Mouse (Mus musculus) liver, embryonic 11.5 days (tissue): ENCODE data around the gene Zfp668. TPM values are rescaled to one million over a fixed set of nuclear protein-coding genes. Genes with fewer than 3 reads are reported as not detected.

Source experiments
- ATAC-seq: fragments of 200-750 bp; cut with Nextera tagmentation; replicated peaks from 2 replicates; pipeline ENCODE4 v1.8.0; 2017; ENCODE audit warnings: moderate number of reproducible peaks, mild to moderate bottlenecking, moderate TSS enrichment, moderate library complexity; ENCODE audit not compliant: low FRiP score
- DNase-seq: peaks from one replicate; pipeline ENCODE4 v3.0.0-alpha.2; 2017; ENCODE audit warnings: low spot score
- H3K27ac ChIP-seq: fragments of 300-500 bp; sonication (generic); 2 replicates; pipeline ENCODE4 v1.5.1; 2014; ENCODE audit warnings: mild to moderate bottlenecking, low read depth, low read length, control low read depth
- H3K27me3 ChIP-seq: fragments of 300-500 bp; sonication (generic); replicated peaks from 2 replicates; pipeline ENCODE4 v1.6.1; 2014; ENCODE audit warnings: low read length, mixed read lengths; ENCODE audit not compliant: control insufficient read depth, insufficient read depth
- H3K36me3 ChIP-seq: fragments of 300-500 bp; sonication (generic); 2 replicates; pipeline ENCODE4 v1.6.1; 2014; ENCODE audit warnings: mild to moderate bottlenecking, low read length, moderate library complexity, mixed read lengths; ENCODE audit not compliant: control insufficient read depth, insufficient read depth
- H3K4me1 ChIP-seq: fragments of 300-500 bp; sonication (generic); replicated peaks from 2 replicates; pipeline ENCODE4 v1.6.1; 2014; ENCODE audit warnings: low read length, mixed read lengths; ENCODE audit not compliant: control insufficient read depth, insufficient read depth
- H3K4me2 ChIP-seq: fragments of 300-500 bp; sonication (generic); 2 replicates; pipeline ENCODE4 v1.6.1; 2014; ENCODE audit warnings: mild to moderate bottlenecking, control low read depth, moderate library complexity
- H3K4me3 ChIP-seq: fragments of 300-500 bp; sonication (generic); 2 replicates; pipeline ENCODE4 v1.5.1; 2014; ENCODE audit warnings: low read depth, low read length, control low read depth
- H3K9ac ChIP-seq: fragments of 300-500 bp; sonication (generic); 2 replicates; pipeline ENCODE4 v1.6.1; 2014; ENCODE audit warnings: low read depth, low read length, control low read depth
- H3K9me3 ChIP-seq: fragments of 300-500 bp; sonication (generic); 2 replicates; pipeline ENCODE4 v1.6.1; 2016; ENCODE audit warnings: low read length, inconsistent platforms, mixed read lengths; ENCODE audit not compliant: control insufficient read depth
- WGBS: fragments of 180-500 bp; shearing (Covaris S2); extraction: QIAGEN DNeasy Blood & Tissue Kit; methylation state at CpG from one replicate; pipeline ENCODE4 v1.1.7; 2014; 5-methylcytosine and 5-hydroxymethylcytosine counted together
- polyA plus RNA-seq: library from polyadenylated mRNA; unstranded; fragments of >200 nt; fragmentation: Nextera tagmentation; extraction: Ambion mirVana; gene quantifications from 2 replicates; pipeline ENCODE4 v1.2.1, GENCODE M21; 2014

The Zfp668 gene
- polyA plus RNA-seq, 1 experiment from 2014 or later: 15.9 TPM

GRCm38 (mm10) chr7:127887781-127888180 lies 11.2 kb upstream of the Zfp668 start:
- Histone ChIP-seq H3K27me3 (no peaks in the 10 kb centered on the region), H3K9ac (no peak overlapping the region), H3K4me2 (no peak overlapping the region), H3K27ac (no peak overlapping the region), H3K4me3 (no peak overlapping the region), H3K36me3 (peaks cover 41% of the 10 kb centered on the region), H3K9me3 (no peaks in the 10 kb centered on the region), H3K4me1 (peaks cover 9% of the 10 kb centered on the region)
- ATAC-seq (no peak), DNase-seq (no peak)
- WGBS: 81% methylated on average over 3 of the region's 3 CpGs

- 0 out of 2 replicates have a peak, but pooled peaks cover 2% of the 10 kb centered on the region for H3K9me3 ChIP-seq
- H3K27ac ChIP-seq: no peak overlapping the region
- H3K4me1 ChIP-seq: peaks cover 9% of the 10 kb centered on the region
- no peak overlapping the region for H3K4me2 ChIP-seq
- no peak overlapping the region for H3K4me3 ChIP-seq
- DNase-seq: no peak
- peaks cover 46% of the 10 kb centered on the region for H3K36me3 ChIP-seq
- ATAC-seq: no peak
- WGBS: 85% methylated on average over 8 of the region's 8 CpGs
- H3K9ac ChIP-seq: no peak overlapping the region
- no peaks in the 10 kb centered on the region for H3K27me3 ChIP-seq
Observed at GRCm38 (mm10) chr7:127887191-127887590, 10.6 kb upstream of the Zfp668 start.

- Histone ChIP-seq H3K4me3 (no peak overlapping the region), H3K36me3 (peaks cover 52% of the 10 kb centered on the region), H3K27ac (no peak overlapping the region), H3K4me2 (no peak overlapping the region), H3K27me3 (no peaks in the 10 kb centered on the region), H3K9me3 (peaks cover 6% of the 10 kb centered on the region), H3K9ac (no peak overlapping the region), H3K4me1 (peaks cover 9% of the 10 kb centered on the region)
- 95% methylated on average over 6 of the region's 6 CpGs for WGBS
- DNase-seq: no peak
- no peak for ATAC-seq
Observed at GRCm38 (mm10) chr7:127886551-127886950, 9.9 kb upstream of the Zfp668 start.

GRCm38 (mm10) chr7:127885951-127886350 lies 9.3 kb upstream of the Zfp668 start:
- Histone ChIP-seq H3K27ac (no peak overlapping the region), H3K4me3 (no peak overlapping the region), H3K4me2 (no peak overlapping the region), H3K9me3 (peaks cover 11% of the 10 kb centered on the region), H3K27me3 (no peaks in the 10 kb centered on the region), H3K36me3 (peaks cover 58% of the 10 kb centered on the region), H3K9ac (no peak overlapping the region), H3K4me1 (peaks cover 9% of the 10 kb centered on the region)
- no peak for DNase-seq
- WGBS: 69% methylated on average over 6 of the region's 6 CpGs
- ATAC-seq: no peak

GRCm38 (mm10) chr7:127880431-127880830 lies 3.8 kb upstream of the Zfp668 start:
- 89% methylated on average over 12 of the region's 12 CpGs for WGBS
- Histone ChIP-seq H3K36me3 (peaks cover 75% of the 10 kb centered on the region), H3K4me3 (no peak overlapping the region), H3K4me1 (peaks cover 16% of the 10 kb centered on the region), H3K9me3 (peaks cover 26% of the 10 kb centered on the region), H3K9ac (no peak overlapping the region), H3K27ac (no peak overlapping the region), H3K27me3 (no peaks in the 10 kb centered on the region), H3K4me2 (no peak overlapping the region)
- DNase-seq: no peak
- ATAC-seq: no peak

GRCm38 (mm10) chr7:127879301-127879700 lies 2.7 kb upstream of the Zfp668 start:
- no peak overlapping the region for H3K9ac ChIP-seq
- peaks cover 66% of the 10 kb centered on the region for H3K36me3 ChIP-seq
- no peak for ATAC-seq
- no peak overlapping the region for H3K4me2 ChIP-seq
- no peak overlapping the region for H3K27ac ChIP-seq
- 95% methylated on average over 9 of the region's 9 CpGs for WGBS
- no peak for DNase-seq
- H3K4me3 ChIP-seq: no peak overlapping the region
- H3K27me3 ChIP-seq: no peaks in the 10 kb centered on the region
- H3K4me1 ChIP-seq: peaks cover 13% of the 10 kb centered on the region
- H3K9me3 ChIP-seq: peaks cover 26% of the 10 kb centered on the region

- Histone ChIP-seq H3K27me3 (no peaks in the 10 kb centered on the region), H3K36me3 (peaks cover 38% of the 10 kb centered on the region), H3K4me2 (peak within 1 kb of the TSS; percentile 88), H3K27ac (peak within 1 kb of the TSS; percentile 97), H3K4me1 (peaks cover 19% of the 10 kb centered on the region), H3K4me3 (peak within 1 kb of the TSS; percentile 86), H3K9me3 (peaks cover 15% of the 10 kb centered on the region), H3K9ac (peak within 1 kb of the TSS; percentile 98)
- DNase-seq (peak; percentile 91), ATAC-seq (peak; percentile 82)
- WGBS: under 1% methylated on average over 41 of the region's 41 CpGs
Observed at GRCm38 (mm10) chr7:127876041-127876466, 574 bp downstream of the Zfp668 start, which contains the start of gene Zfp646. Gene Zfp646, plus strand, starts transcription at chr7:127876221.

- peaks cover 36% of the 10 kb centered on the region for H3K36me3 ChIP-seq
- H3K27me3 ChIP-seq: no peaks in the 10 kb centered on the region
- ATAC-seq: peak; percentile 83
- peak overlapping the region; percentile 97 for H3K27ac ChIP-seq
- H3K4me3 ChIP-seq: peak overlapping the region; percentile 86
- WGBS: 0% methylated on average over 38 of the region's 43 CpGs
- peak; percentile 95 for DNase-seq
- peak overlapping the region; percentile 88 for H3K4me2 ChIP-seq
- H3K9me3 ChIP-seq: peaks cover 15% of the 10 kb centered on the region
- H3K4me1 ChIP-seq: peaks cover 19% of the 10 kb centered on the region
- H3K9ac ChIP-seq: peak overlapping the region; percentile 98
Observed at GRCm38 (mm10) chr7:127875627-127876001, 1.0 kb downstream of the Zfp668 start.

GRCm38 (mm10) chr7:127874812-127875626 lies 1.6 kb downstream of the Zfp668 start:
- ATAC-seq (peak; percentile 19; the same call in 1 of the 2 replicates), DNase-seq (no peak)
- peak overlapping the region; percentile 98 for H3K9ac ChIP-seq
- no peaks in the 10 kb centered on the region for H3K27me3 ChIP-seq
- peak overlapping the region; percentile 86 for H3K4me3 ChIP-seq
- peaks cover 12% of the 10 kb centered on the region for H3K9me3 ChIP-seq
- peaks cover 33% of the 10 kb centered on the region for H3K36me3 ChIP-seq
- peaks cover 21% of the 10 kb centered on the region for H3K4me1 ChIP-seq
- H3K4me2 ChIP-seq: peak overlapping the region; percentile 88
- WGBS: 5% methylated on average over 20 of the region's 20 CpGs
- peak overlapping the region; percentile 97 for H3K27ac ChIP-seq
